Mouse (Mus musculus) neural tube, embryonic 15.5 days (tissue): ENCODE results near the gene Strada. TPM values are rescaled to one million over a fixed set of nuclear protein-coding genes. Genes with fewer than 3 reads are reported as not detected.

ENCODE experiments used
- ATAC-seq: fragments of 200-750 bp; cut with Nextera tagmentation; 2 replicates; pipeline ENCODE4 v1.8.0; 2017; ENCODE audit warnings: mild to moderate bottlenecking, moderate TSS enrichment, moderate library complexity; ENCODE audit not compliant: low FRiP score
- H3K27ac ChIP-seq: fragments of 300-500 bp; sonication (generic); replicated peaks from 2 replicates; pipeline ENCODE4 v1.5.1; 2015; ENCODE audit warnings: mild to moderate bottlenecking, inconsistent platforms
- H3K27me3 ChIP-seq: fragments of 300-500 bp; sonication (generic); replicated peaks from 2 replicates; pipeline ENCODE4 v1.6.1; 2015; ENCODE audit warnings: inconsistent platforms
- H3K36me3 ChIP-seq: fragments of 300-500 bp; sonication (generic); 2 replicates; pipeline ENCODE4 v1.6.1; 2015; ENCODE audit warnings: inconsistent platforms
- H3K4me1 ChIP-seq: fragments of 300-500 bp; sonication (generic); 2 replicates; pipeline ENCODE4 v1.6.1; 2015; ENCODE audit warnings: inconsistent platforms
- H3K4me2 ChIP-seq: fragments of 300-500 bp; sonication (generic); 2 replicates; pipeline ENCODE4 v1.6.1; 2015; ENCODE audit warnings: inconsistent platforms, mild to moderate bottlenecking, moderate library complexity
- H3K4me3 ChIP-seq: fragments of 300-500 bp; sonication (generic); replicated peaks from 2 replicates; pipeline ENCODE4 v1.5.1; 2015; ENCODE audit warnings: mild to moderate bottlenecking, inconsistent platforms
- H3K9ac ChIP-seq: fragments of 300-500 bp; sonication (generic); replicated peaks from 2 replicates; pipeline ENCODE4 v1.6.1; 2015; ENCODE audit warnings: mild to moderate bottlenecking, inconsistent platforms
- H3K9me3 ChIP-seq: fragments of 300-500 bp; sonication (generic); replicated peaks from 2 replicates; pipeline ENCODE4 v1.6.1; 2016; ENCODE audit warnings: inconsistent platforms
- WGBS: fragments of 180-500 bp; shearing (Covaris S2); methylation state at CpG from one replicate; pipeline ENCODE4 v1.1.7; 2015; ENCODE audit warnings: mixed read lengths; 5-methylcytosine and 5-hydroxymethylcytosine counted together
- polyA plus RNA-seq: library from polyadenylated mRNA; unstranded; fragments of >200 nt; fragmentation: Nextera tagmentation; extraction: Ambion mirVana; gene quantifications from 2 replicates; pipeline ENCODE4 v1.2.1, GENCODE M21; 2015

The Strada gene
- polyA plus RNA-seq, 1 experiment from 2014 or later, result 29.2 TPM

- peak within 1 kb of the TSS; percentile 89 for H3K4me2 ChIP-seq
- peaks cover 41% of the 10 kb centered on the region for H3K4me1 ChIP-seq
- H3K9me3 ChIP-seq, result no peaks in the 10 kb centered on the region
- H3K27ac ChIP-seq, result peak within 1 kb of the TSS; percentile 98
- H3K9ac ChIP-seq, result peak within 1 kb of the TSS; percentile 89
- 22% methylated on average over 22 of the region's 22 CpGs for WGBS
- ATAC-seq, result peak; percentile 27; the same call in 1 of the 2 replicates
- peaks cover 38% of the 10 kb centered on the region for H3K36me3 ChIP-seq
- no peaks in the 10 kb centered on the region for H3K27me3 ChIP-seq
- H3K4me3 ChIP-seq, result peak within 1 kb of the TSS; percentile 77
Observed at GRCm38 (mm10) chr11:106160841-106161721, 40.9 kb downstream of the Strada start, which contains the start of the genes Gm10840 and Limd2. Gene Gm10840 (plus strand): TSS chr11:106160850. Gene Limd2 (minus strand): TSS chr11:106160860.

- H3K27ac ChIP-seq, result peak overlapping the region; percentile 98
- peak; percentile 83 for ATAC-seq
- H3K36me3 ChIP-seq, result peaks cover 38% of the 10 kb centered on the region
- no peaks in the 10 kb centered on the region for H3K27me3 ChIP-seq
- H3K4me3 ChIP-seq, result peak overlapping the region; percentile 77
- peaks cover 43% of the 10 kb centered on the region for H3K4me1 ChIP-seq
- H3K9ac ChIP-seq, result peak overlapping the region; percentile 89
- H3K9me3 ChIP-seq, result no peaks in the 10 kb centered on the region
- H3K4me2 ChIP-seq, result peak overlapping the region; percentile 89
- WGBS, result under 1% methylated on average over 66 of the region's 106 CpGs
Observed at GRCm38 (mm10) chr11:106159921-106160840, 41.8 kb downstream of the Strada start.

GRCm38 (mm10) chr11:106159216-106159920, 42.6 kb downstream of the Strada start:
- H3K4me2 ChIP-seq, result peak overlapping the region; percentile 89
- 2% methylated on average over 18 of the region's 25 CpGs for whole genome bisulfite sequencing
- H3K36me3 ChIP-seq, result peaks cover 37% of the 10 kb centered on the region
- no peaks in the 10 kb centered on the region for H3K27me3 ChIP-seq
- H3K4me3 ChIP-seq, result peak overlapping the region; percentile 77
- H3K9me3 ChIP-seq, result no peaks in the 10 kb centered on the region
- peak overlapping the region; percentile 98 for H3K27ac ChIP-seq
- H3K4me1 ChIP-seq, result peaks cover 45% of the 10 kb centered on the region
- peak; percentile 52 for ATAC-seq
- peak overlapping the region; percentile 89 for H3K9ac ChIP-seq

GRCm38 (mm10) chr11:106158930-106159215, 43.1 kb downstream of the Strada start:
- Histone ChIP-seq H3K4me1 (peaks cover 45% of the 10 kb centered on the region), H3K27me3 (no peaks in the 10 kb centered on the region), H3K4me3 (peak overlapping the region; percentile 77), H3K9me3 (no peaks in the 10 kb centered on the region), H3K36me3 (peaks cover 39% of the 10 kb centered on the region), H3K9ac (peak overlapping the region; percentile 89), H3K4me2 (peak overlapping the region; percentile 89), H3K27ac (peak overlapping the region; percentile 98)
- WGBS, result 42% methylated on average over 9 of the region's 9 CpGs
- ATAC-seq, result no peak

- Histone ChIP-seq H3K4me2 (peak overlapping the region; percentile 89), H3K4me3 (peak overlapping the region; percentile 77), H3K27ac (peak overlapping the region; percentile 98), H3K4me1 (peaks cover 45% of the 10 kb centered on the region), H3K9ac (peak overlapping the region; percentile 89), H3K36me3 (peaks cover 39% of the 10 kb centered on the region), H3K27me3 (no peaks in the 10 kb centered on the region), H3K9me3 (no peaks in the 10 kb centered on the region)
- no peak for ATAC-seq
- WGBS, result 52% methylated on average over 14 of the region's 14 CpGs
Observed at GRCm38 (mm10) chr11:106158081-106158929, 43.7 kb downstream of the Strada start.

GRCm38 (mm10) chr11:106157154-106157553, 44.8 kb downstream of the Strada start:
- Histone ChIP-seq H3K36me3 (peaks cover 49% of the 10 kb centered on the region), H3K4me2 (no peak overlapping the region), H3K4me3 (no peak overlapping the region), H3K27ac (0 out of 2 replicates have a peak overlapping the region, but pooled peaks have one; percentile 29), H3K9ac (no peak overlapping the region), H3K9me3 (no peaks in the 10 kb centered on the region), H3K4me1 (peaks cover 45% of the 10 kb centered on the region), H3K27me3 (no peaks in the 10 kb centered on the region)
- no peak for ATAC-seq
- WGBS, result 91% methylated on average over 7 of the region's 7 CpGs

- Histone ChIP-seq H3K27ac (no peak overlapping the region), H3K36me3 (peaks cover 58% of the 10 kb centered on the region), H3K27me3 (no peaks in the 10 kb centered on the region), H3K9ac (no peak overlapping the region), H3K4me3 (no peak overlapping the region), H3K4me2 (no peak overlapping the region), H3K9me3 (no peaks in the 10 kb centered on the region), H3K4me1 (peaks cover 39% of the 10 kb centered on the region)
- WGBS, result 94% methylated on average over 1 of the region's 1 CpGs
- no peak for ATAC-seq
Observed at GRCm38 (mm10) chr11:106156257-106156656, 45.7 kb downstream of the Strada start.

- H3K27me3 ChIP-seq, result no peaks in the 10 kb centered on the region
- H3K4me3 ChIP-seq, result no peak overlapping the region
- no peak overlapping the region for H3K9ac ChIP-seq
- H3K4me1 ChIP-seq, result peaks cover 34% of the 10 kb centered on the region
- 79% methylated on average over 3 of the region's 3 CpGs for WGBS
- no peak overlapping the region for H3K27ac ChIP-seq
- ATAC-seq, result no peak
- peaks cover 63% of the 10 kb centered on the region for H3K36me3 ChIP-seq
- H3K4me2 ChIP-seq, result no peak overlapping the region
- no peaks in the 10 kb centered on the region for H3K9me3 ChIP-seq
Observed at GRCm38 (mm10) chr11:106155761-106156160, 46.2 kb downstream of the Strada start.

GRCm38 (mm10) chr11:106154770-106155169, 47.2 kb downstream of the Strada start:
- 71% methylated on average over 2 of the region's 2 CpGs for WGBS
- Histone ChIP-seq H3K36me3 (peaks cover 73% of the 10 kb centered on the region), H3K4me1 (peaks cover 29% of the 10 kb centered on the region), H3K27ac (no peak overlapping the region), H3K9ac (no peak overlapping the region), H3K4me3 (no peak overlapping the region), H3K27me3 (no peaks in the 10 kb centered on the region), H3K4me2 (no peak overlapping the region), H3K9me3 (no peaks in the 10 kb centered on the region)
- no peak for ATAC-seq

GRCm38 (mm10) chr11:106154091-106154490, 47.9 kb downstream of the Strada start:
- no peaks in the 10 kb centered on the region for H3K27me3 ChIP-seq
- H3K27ac ChIP-seq, result no peak overlapping the region; the same call in 1 of the 2 replicates
- peaks cover 80% of the 10 kb centered on the region for H3K36me3 ChIP-seq
- no peaks in the 10 kb centered on the region for H3K9me3 ChIP-seq
- H3K4me3 ChIP-seq, result no peak overlapping the region
- H3K9ac ChIP-seq, result no peak overlapping the region
- WGBS, result 77% methylated on average over 5 of the region's 5 CpGs
- no peak for ATAC-seq
- peaks cover 25% of the 10 kb centered on the region for H3K4me1 ChIP-seq
- no peak overlapping the region for H3K4me2 ChIP-seq
